Mouse (Mus musculus): ENCODE results near the gene Ndufs2. TPM values are rescaled to one million over a fixed set of nuclear protein-coding genes. Genes with fewer than 3 reads are reported as not detected.

The Ndufs2 gene
- polyA plus RNA-seq, 1 experiment from 2014 or later = 268 TPM

DNA sequence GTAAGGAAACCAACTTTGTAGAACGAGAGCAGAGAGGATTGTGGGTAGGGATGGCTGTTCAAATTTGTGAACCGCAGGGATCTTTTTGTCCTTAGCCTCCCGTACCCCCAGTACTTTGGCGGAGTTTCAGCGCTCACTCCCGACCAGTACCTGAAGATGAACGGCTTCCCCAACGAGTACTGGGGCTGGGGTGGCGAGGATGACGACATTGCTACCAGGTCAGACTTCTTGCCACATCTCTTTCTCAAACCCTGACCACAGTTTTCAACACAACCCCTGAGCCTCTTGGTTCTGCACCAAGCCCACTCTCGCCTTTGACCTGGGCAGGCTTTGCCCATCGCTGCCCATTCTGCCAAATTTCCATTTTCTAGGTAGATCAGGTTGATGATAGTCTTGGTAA is 23.0 kb upstream of the Ndufs2 start:
- peaks cover 26% of the 10 kb centered on the region for H3K4me1 ChIP-seq
- H3K4me3 ChIP-seq = no peak overlapping the region
- no peak for DNase-seq (ENCODE audit: low spot score)
- H3K27ac ChIP-seq (replicated peaks) = no peak overlapping the region
- H3K36me3 ChIP-seq = peaks cover 77% of the 10 kb centered on the region
- H3K27me3 ChIP-seq (ENCODE audit: low read depth, poor library complexity, severe bottlenecking) = no peaks in the 10 kb centered on the region
- WGBS = 95% methylated on average over 12 of the region's 12 CpGs
- H3K9me3 ChIP-seq (replicated peaks) = no peaks in the 10 kb centered on the region

DNA sequence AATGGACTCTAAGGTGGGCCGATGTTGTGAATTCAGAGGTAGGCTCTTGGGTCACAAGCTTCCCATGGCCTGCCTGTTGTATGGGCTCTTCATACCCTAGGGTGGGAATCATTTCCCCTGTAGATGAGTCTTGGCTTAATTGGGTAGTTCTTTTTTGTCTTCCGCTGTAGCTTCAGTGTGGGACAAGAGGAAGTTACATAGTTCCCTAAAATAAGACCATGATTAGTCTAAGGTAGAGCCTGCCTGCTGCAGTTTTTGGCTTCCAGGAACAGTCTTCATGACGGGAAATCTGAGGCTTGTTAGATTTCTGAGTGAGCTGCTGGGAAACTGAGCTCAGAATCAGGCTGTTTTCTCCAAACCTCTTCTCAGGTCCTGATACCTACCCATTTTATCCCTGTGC is 20.9 kb upstream of the Ndufs2 start:
- WGBS = 91% methylated on average over 3 of the region's 3 CpGs
- H3K36me3 ChIP-seq = peaks cover 56% of the 10 kb centered on the region
- no peak for DNase-seq (ENCODE audit: low spot score)
- H3K4me1 ChIP-seq = peaks cover 25% of the 10 kb centered on the region
- H3K9me3 ChIP-seq (replicated peaks) = no peaks in the 10 kb centered on the region
- H3K27me3 ChIP-seq (ENCODE audit: low read depth, poor library complexity, severe bottlenecking) = no peaks in the 10 kb centered on the region
- no peak overlapping the region for H3K27ac ChIP-seq (replicated peaks)
- H3K4me3 ChIP-seq = peak overlapping the region; percentile 86; the same call in 1 of the 2 replicates

DNA sequence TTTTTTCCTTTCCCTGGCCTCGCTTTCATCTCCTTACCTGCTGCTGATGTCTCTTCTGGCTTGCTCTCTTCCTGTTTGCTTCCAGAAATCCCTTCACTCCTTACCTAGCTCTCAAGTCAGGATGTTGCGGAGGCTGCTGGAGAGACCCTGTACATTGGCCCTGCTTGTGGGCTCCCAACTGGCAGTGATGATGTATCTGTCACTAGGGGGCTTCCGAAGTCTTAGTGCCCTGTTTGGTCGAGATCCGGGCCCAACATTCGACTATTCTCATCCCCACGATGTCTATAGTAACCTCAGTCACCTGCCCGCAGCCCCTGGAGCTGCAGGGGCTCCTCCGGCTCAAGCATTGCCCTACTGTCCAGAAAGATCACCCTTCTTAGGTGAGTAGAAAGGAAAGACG is 20.4 kb upstream of the Ndufs2 start:
- Histone ChIP-seq H3K36me3 (peaks cover 52% of the 10 kb centered on the region), H3K9me3 (replicated peaks) (no peaks in the 10 kb centered on the region), H3K4me1 (peaks cover 25% of the 10 kb centered on the region), H3K4me3 (peak overlapping the region; percentile 86; the same call in 1 of the 2 replicates), H3K27ac (replicated peaks) (no peak overlapping the region), H3K27me3 (ENCODE audit: low read depth, poor library complexity, severe bottlenecking) (no peaks in the 10 kb centered on the region)
- WGBS = 79% methylated on average over 10 of the region's 10 CpGs
- no peak for DNase-seq (ENCODE audit: low spot score)

DNA sequence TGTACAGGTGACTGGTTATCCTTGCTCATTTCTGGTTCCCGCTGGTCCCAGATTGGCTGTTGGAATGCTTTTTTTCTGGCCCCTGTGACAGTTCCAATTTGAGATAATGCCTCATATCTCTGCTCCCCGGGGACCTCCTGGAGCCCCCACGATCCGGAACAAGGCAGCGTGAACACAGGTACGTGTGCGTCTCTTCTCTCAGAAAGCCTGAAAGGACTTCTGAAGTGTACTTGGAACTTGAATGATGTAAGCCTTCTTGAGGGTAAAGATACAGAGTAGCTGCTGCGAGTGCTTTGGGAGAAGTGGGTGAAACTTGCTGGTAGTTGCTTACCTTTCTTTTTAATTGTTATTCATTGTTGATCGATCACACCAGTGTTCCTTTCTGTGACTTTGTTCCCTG is 20.0 kb upstream of the Ndufs2 start:
- Histone ChIP-seq H3K36me3 (peaks cover 47% of the 10 kb centered on the region), H3K9me3 (replicated peaks) (no peaks in the 10 kb centered on the region), H3K27ac (replicated peaks) (0 out of 2 replicates have a peak overlapping the region, but pooled peaks have one; percentile 84), H3K27me3 (ENCODE audit: low read depth, poor library complexity, severe bottlenecking) (no peaks in the 10 kb centered on the region), H3K4me1 (peaks cover 25% of the 10 kb centered on the region), H3K4me3 (peak overlapping the region; percentile 86)
- 62% methylated on average over 9 of the region's 9 CpGs for WGBS
- no peak for DNase-seq (ENCODE audit: low spot score)

DNA sequence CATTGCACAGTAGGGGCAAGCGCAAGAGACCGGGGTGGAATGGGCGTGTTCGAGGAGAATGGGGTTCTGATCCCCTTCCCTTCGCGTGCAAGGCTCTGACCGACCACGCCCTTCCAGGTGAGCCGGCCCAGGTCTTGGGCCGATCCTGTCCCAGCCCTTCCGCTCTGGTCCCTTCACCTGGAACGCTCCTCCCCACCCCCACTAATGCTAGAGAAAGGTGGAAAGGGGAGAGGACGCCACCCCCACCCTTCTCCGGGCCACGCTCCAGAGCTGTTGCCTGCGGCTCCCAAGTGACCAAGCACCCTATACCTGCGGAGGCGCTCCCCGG is 19.3 kb upstream of the Ndufs2 start:
- Histone ChIP-seq H3K27ac (replicated peaks) (peak overlapping the region; percentile 84), H3K36me3 (peaks cover 41% of the 10 kb centered on the region), H3K4me3 (peak overlapping the region; percentile 86), H3K27me3 (ENCODE audit: low read depth, poor library complexity, severe bottlenecking) (no peaks in the 10 kb centered on the region), H3K9me3 (replicated peaks) (no peaks in the 10 kb centered on the region), H3K4me1 (peaks cover 25% of the 10 kb centered on the region)
- under 1% methylated on average over 19 of the region's 19 CpGs for WGBS
- no peak for DNase-seq (ENCODE audit: low spot score)

DNA sequence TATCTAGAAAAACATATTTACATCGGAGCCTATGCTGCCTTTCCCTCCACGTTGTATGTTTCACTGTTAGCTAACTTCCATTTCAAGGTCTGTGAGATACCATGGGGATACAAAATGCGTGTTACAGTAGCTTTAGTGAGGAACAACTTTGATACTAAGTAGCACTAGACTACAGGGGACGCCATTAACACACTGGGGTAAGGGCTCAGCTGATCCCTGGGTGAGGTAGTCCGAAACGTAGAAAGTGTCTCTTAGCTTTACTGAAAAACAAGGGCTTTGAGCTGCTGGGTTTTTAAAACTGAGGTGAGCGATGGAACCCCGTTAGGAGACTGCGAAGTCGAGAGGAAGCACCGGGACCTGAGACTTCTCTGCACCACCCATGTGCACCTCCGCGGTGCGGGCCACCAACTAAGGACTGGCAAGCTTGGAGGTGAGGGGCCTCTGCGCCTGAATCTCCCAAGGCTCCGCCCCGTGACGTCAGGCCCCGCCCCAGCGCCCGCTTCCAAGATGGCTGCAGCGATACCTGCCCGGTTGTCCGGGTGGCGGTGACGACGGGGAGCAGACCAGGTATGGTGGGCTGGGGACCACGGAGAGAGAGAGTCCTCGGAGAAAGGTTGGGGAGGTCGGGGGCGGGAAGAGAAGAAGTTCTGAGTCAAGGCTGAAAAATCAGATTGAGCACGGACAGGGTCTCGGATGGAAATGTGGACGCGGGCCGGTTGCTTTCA is 18.8 kb upstream of the Ndufs2 start, which contains the start of gene B4galt3:
B4galt3 (plus strand) TSS at position 481 of the 725 bp plus-strand sequence.
- peak; percentile 94 for DNase-seq (ENCODE audit: low spot score)
- H3K27ac ChIP-seq (replicated peaks) = peak within 1 kb of the TSS; percentile 84
- peak within 1 kb of the TSS; percentile 86 for H3K4me3 ChIP-seq
- no peaks in the 10 kb centered on the region for H3K27me3 ChIP-seq (ENCODE audit: low read depth, poor library complexity, severe bottlenecking)
- peaks cover 35% of the 10 kb centered on the region for H3K36me3 ChIP-seq
- no peaks in the 10 kb centered on the region for H3K9me3 ChIP-seq (replicated peaks)
- WGBS = 4% methylated on average over 36 of the region's 36 CpGs
- H3K4me1 ChIP-seq = peaks cover 25% of the 10 kb centered on the region

DNA sequence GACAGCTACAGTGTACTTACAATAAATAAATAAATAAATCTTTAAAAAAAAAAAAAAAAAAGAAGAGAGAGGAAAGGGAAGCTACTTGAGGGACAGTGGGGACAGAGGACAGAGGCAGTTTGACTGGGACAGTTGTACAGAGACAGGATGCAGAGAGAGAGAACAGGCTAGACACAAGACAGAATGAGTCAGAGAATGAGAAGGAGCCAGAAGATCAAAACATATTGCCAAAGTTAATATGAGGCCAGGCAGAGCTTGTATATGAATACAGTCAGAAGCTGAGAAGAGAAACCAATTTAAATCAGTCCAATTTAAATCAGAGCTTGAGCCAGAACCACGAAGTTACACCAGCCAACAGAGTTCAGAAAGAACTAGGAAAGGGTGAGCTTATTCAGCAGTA is 17.2 kb upstream of the Ndufs2 start:
- 62% methylated on average over 1 of the region's 1 CpGs for WGBS
- peaks cover 19% of the 10 kb centered on the region for H3K36me3 ChIP-seq
- no peak for DNase-seq (ENCODE audit: low spot score)

DNA sequence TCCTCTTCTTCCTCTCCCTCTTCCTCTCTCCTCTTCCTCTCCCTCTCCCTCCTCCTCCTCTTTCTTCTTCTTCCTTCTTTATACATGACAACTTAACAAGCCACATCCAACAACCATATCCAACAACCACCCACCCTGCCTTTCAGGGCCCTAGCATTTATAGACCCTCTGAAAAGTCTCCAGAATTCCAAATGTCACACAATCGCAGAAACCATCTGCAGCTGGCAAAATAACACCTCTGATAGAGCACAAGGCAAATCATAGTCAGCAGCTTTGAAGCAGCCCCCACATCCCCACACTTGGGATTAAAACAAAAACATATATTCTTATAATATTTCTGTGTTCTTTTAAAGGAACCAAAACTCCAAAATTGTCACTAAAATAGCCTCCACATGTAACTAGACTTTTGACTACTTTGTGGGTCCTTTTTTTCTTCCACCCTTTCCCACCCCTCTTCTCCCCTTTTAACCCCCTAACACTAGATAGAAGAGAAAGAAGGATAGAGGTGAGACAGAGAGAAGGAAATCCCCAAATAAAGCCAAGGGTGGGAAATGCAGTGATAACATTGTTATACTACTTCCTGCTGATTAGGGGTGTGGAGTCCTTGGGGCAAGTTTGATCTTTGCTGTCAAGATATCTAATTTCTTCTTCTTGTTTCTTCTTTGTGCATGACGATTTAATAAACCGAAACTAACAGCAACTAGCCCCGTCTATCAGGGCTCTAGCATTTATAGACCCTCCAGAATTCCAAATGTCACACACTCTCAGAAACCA is 15.0 kb upstream of the Ndufs2 start:
- no peaks in the 10 kb centered on the region for H3K27me3 ChIP-seq (ENCODE audit: low read depth, poor library complexity, severe bottlenecking)
- DNase-seq (ENCODE audit: low spot score) = no peak
- peaks cover 33% of the 10 kb centered on the region for H3K4me1 ChIP-seq
- no peak overlapping the region for H3K27ac ChIP-seq (replicated peaks)
- no peak overlapping the region for H3K4me3 ChIP-seq
- 82% methylated on average over 4 of the region's 4 CpGs for WGBS
- H3K9me3 ChIP-seq (replicated peaks) = no peaks in the 10 kb centered on the region
- no peaks in the 10 kb centered on the region for H3K36me3 ChIP-seq

More for the DNA sequence above, 17.2 kb upstream of the Ndufs2 start:
- Histone ChIP-seq H3K27me3 (ENCODE audit: low read depth, poor library complexity, severe bottlenecking) (no peaks in the 10 kb centered on the region), H3K27ac (replicated peaks) (no peak overlapping the region), H3K9me3 (replicated peaks) (no peaks in the 10 kb centered on the region), H3K4me3 (no peak overlapping the region), H3K4me1 (peaks cover 27% of the 10 kb centered on the region)

DNA sequence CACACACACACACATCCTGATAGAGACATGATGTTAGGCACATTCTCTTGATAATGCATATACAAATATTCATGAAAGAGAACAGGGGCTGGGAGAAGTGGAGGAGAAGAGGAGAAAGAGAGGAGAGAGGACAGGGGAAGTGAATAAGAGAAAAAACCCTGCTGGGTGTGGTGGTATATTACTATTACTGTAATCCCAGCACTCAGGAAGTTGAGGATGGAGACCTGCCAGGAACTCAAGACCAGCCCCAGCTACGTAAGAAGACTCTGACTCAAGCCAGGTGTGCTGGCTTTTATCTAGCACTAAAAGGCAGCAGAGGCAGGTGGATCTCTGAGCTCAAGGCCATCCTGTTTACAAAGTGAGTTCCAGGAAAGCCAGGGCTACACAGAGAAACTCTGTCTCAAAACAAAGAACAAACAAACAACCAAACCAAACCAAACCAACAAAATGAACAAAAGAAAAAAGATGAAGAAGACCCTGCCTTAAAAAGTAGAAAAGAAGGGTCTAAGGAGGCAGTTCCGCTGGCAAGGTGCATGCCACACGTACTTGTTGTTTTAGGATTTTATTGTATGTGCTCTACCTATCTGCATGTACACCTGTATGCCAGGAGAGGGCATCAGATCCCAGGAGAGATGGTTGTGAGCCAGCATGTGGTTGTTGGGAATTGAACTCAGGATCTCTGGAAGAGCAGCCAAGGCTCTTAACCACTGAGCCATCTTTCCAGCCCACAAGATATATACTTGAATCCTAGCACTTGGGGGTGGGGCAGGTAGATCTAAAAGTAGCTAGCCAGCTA is 12.7 kb upstream of the Ndufs2 start:
- WGBS = 87% methylated on average over 3 of the region's 3 CpGs
- no peak overlapping the region for H3K4me3 ChIP-seq
- no peaks in the 10 kb centered on the region for H3K27me3 ChIP-seq (ENCODE audit: low read depth, poor library complexity, severe bottlenecking)
- H3K27ac ChIP-seq (replicated peaks) = peak overlapping the region; percentile 5; the same call in 1 of the 2 replicates
- peaks cover 18% of the 10 kb centered on the region for H3K4me1 ChIP-seq
- peaks cover 4% of the 10 kb centered on the region for H3K36me3 ChIP-seq
- no peaks in the 10 kb centered on the region for H3K9me3 ChIP-seq (replicated peaks)
- DNase-seq (ENCODE audit: low spot score) = no peak

DNA sequence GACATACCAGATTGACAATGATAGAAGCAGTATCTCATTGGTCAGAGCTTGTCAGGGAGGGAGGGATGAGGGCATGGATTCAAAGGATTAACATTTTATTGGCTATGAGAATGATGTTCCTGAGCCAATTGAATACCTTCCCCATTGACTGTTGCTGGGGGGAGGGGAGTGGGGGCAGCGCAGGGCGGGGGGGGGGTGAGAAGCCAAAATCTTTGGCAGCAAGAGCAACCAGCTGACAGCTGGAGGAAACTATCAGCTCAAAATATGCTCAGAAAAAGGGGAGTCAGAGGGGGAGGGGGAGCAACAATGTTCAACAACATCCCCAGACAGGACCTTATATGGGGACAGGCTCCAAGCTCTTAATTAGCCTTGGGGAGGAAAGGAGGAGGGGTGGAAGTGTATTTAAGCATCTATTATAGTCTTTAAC is 12.0 kb upstream of the Ndufs2 start:
- Histone ChIP-seq H3K9me3 (replicated peaks) (no peaks in the 10 kb centered on the region), H3K27ac (replicated peaks) (peak overlapping the region; percentile 5; the same call in 1 of the 2 replicates), H3K27me3 (ENCODE audit: low read depth, poor library complexity, severe bottlenecking) (no peaks in the 10 kb centered on the region), H3K4me1 (peaks cover 21% of the 10 kb centered on the region), H3K4me3 (peak overlapping the region; percentile 44), H3K36me3 (peaks cover 9% of the 10 kb centered on the region)
- WGBS = 5% methylated on average over 2 of the region's 2 CpGs
- peak; percentile 36 for DNase-seq (ENCODE audit: low spot score)

DNA sequence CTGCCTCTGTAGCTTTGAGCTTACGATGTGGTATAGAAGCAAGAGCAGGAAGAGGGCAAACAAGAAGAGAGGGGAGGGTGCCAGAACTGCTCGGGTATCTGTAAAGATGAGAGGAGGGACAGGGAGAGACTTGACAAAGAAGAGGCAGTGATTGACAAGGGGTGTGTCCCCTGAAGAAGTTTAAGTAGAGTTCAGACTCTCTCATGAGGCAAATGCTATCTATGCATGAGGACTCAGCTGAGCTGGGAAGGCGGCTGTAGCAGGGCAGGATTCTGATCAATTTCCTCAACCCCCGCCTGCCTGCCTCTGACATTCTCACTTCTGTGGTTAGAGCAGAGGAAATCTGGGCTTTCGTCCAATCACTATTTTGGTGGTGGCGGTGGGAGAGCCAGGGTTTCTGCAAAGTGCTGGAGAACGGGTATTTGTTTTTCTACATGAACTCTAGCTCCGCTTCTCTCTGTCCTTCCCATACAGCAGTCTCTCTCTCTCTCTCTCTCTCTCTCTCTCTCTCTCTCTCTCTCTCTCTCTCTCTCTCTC is 11.5 kb upstream of the Ndufs2 start:
- WGBS = 12% methylated on average over 8 of the region's 8 CpGs
- peak overlapping the region; percentile 72 for H3K27ac ChIP-seq (replicated peaks)
- peak overlapping the region; percentile 44 for H3K4me3 ChIP-seq

DNA sequence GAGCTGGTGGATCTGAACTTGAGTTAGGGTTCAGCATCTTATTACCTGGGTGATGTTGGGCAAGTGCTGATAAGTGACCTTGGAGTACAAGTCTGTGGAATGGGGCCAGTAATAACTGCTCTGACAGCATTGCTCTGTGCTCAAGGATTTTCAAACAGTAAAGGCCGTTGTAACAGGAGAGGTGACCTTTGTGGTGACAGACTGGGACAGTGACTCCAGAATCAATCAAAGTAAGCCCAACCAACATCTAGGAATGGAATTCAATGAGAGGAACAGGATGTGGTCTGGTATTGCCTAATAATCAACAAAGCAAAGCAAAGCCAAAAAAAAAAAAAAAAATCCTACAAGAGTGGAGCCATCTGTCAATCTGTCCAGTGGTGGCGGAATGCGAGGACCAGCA is 9.1 kb upstream of the Ndufs2 start:
- H3K27me3 ChIP-seq (ENCODE audit: low read depth, poor library complexity, severe bottlenecking) = no peaks in the 10 kb centered on the region
- peaks cover 24% of the 10 kb centered on the region for H3K36me3 ChIP-seq
- H3K4me3 ChIP-seq = no peak overlapping the region
- H3K9me3 ChIP-seq (replicated peaks) = no peaks in the 10 kb centered on the region
- H3K27ac ChIP-seq (replicated peaks) = no peak overlapping the region
- peaks cover 21% of the 10 kb centered on the region for H3K4me1 ChIP-seq
- no peak for DNase-seq (ENCODE audit: low spot score)
- 91% methylated on average over 3 of the region's 3 CpGs for WGBS

More for the DNA sequence above, 11.5 kb upstream of the Ndufs2 start:
- DNase-seq (ENCODE audit: low spot score) = no peak
- Histone ChIP-seq H3K4me1 (peaks cover 21% of the 10 kb centered on the region), H3K36me3 (peaks cover 14% of the 10 kb centered on the region), H3K9me3 (replicated peaks) (no peaks in the 10 kb centered on the region), H3K27me3 (ENCODE audit: low read depth, poor library complexity, severe bottlenecking) (no peaks in the 10 kb centered on the region)
